Mouse (Mus musculus) liver, adult 2 months (tissue): ENCODE data around the gene Themis.

Experiments
- CTCF ChIP-seq: fragments of 200-500 bp; IDR thresholded peaks from 2 replicates; pipeline ENCODE4 v1.5.1; 2011; ENCODE audit warnings: low read depth, low read length, control low read depth
- POLR2A ChIP-seq: fragments of 200-500 bp; IDR thresholded peaks from 2 replicates; pipeline ENCODE4 v1.6.1; 2011; ENCODE audit warnings: low read length, control low read depth; ENCODE audit not compliant: insufficient read depth; ENCODE audit errors: extremely low read depth

DNA sequence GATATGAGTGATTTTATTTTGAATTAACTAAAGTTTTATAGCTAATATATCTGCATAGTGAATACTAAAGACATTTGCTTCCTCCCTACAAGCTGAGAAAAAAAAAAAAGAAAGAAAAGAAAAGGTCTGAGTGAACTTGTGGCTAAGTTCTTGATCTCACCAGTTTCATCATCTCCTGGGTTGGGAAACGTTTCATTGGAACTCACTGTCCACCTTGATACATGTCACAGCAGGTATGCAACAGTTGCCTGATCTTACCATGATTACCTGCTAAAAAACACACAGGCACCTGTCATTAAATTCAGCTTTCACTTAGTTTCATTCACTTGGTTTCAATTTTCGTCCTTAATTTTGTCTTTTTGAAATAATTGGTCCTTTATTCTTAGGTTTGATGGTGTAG, 85.2 kb downstream of the Themis start:
- no peak for TF ChIP-seq CTCF
- TF ChIP-seq POLR2A = no peak
